Mouse (Mus musculus) splenic B cell, adult 2 months (primary cell): ENCODE measurements around the gene Tenm3.

Experiments used
- DNase-seq: peaks from one replicate; pipeline ENCODE4 v3.0.0-alpha.2; 2011; ENCODE audit warnings: low read depth, low spot score
- H3K27me3 ChIP-seq: 2 replicates; pipeline ENCODE4 v1.6.1; 2012; ENCODE audit warnings: mild to moderate bottlenecking, low read length, moderate library complexity, mixed read lengths; ENCODE audit not compliant: control insufficient read depth, poor library complexity, insufficient read depth, severe bottlenecking
- H3K36me3 ChIP-seq: 2 replicates; pipeline ENCODE4 v1.6.1; 2012; ENCODE audit warnings: mild to moderate bottlenecking, low read length, moderate library complexity, mixed read lengths; ENCODE audit not compliant: control insufficient read depth, poor library complexity, insufficient read depth, severe bottlenecking

Gene Tenm3

DNA sequence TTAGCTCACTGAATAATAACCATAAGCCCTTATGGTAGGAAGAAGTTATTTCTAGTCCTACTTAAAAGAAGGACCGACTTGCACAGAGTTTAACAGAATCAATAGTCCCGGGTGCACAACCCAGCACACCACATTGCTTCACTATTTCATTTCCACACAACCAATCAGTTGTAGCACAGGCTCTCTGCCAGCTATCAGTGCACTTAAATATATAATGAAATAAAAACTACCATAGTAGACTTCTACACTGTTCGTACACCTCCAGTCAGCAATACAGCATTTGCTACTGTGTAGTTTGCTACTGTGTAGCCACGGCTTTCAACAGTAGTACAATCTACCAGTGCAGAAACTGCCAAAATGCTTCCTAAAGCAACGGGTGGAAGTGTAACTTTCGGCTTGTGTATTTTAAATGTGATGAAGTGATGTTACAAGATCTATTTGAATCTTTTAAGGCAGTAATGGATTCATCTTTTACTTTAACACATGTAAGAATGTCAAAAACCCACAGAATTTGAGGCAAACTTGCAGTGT, 353.1 kb downstream of the Tenm3 start:
- H3K27me3 ChIP-seq, result no peaks in the 10 kb centered on the region
- DNase-seq, result no peak
- no peaks in the 10 kb centered on the region for H3K36me3 ChIP-seq

DNA sequence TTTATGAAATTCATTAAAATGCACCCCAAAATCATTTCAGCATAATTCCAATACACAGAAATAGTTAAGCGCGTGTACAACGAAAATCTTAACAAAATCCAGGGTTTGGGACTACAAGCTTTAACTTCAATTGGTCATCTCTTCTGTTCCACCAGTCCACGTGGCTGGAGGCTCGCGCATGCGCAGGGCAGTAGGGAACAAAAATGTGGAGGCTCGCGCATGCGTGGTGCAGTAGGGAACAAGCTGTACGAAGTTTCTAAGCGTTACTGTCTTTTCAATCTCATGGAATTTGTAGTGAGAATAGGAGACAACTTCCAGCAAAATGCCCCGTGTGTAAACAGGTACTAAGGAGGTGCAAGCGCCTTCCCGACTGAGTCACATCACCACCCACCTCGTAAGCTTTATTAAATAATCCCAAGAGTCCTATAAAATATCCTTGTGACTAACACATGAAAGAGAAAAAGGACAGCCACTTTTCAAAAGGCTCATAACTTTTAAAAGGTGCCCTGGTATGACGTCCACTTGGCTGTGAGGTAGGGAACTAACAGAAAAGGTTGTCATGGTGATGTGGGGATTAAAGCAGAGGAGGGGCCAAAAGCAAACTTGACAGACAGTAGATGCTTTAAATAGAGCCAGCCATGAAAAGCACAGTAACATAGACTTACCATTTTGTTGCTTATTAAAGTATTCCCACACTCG, 353.7 kb downstream of the Tenm3 start:
- DNase-seq, result no peak
- Histone ChIP-seq H3K27me3 (no peaks in the 10 kb centered on the region), H3K36me3 (no peaks in the 10 kb centered on the region)

DNA sequence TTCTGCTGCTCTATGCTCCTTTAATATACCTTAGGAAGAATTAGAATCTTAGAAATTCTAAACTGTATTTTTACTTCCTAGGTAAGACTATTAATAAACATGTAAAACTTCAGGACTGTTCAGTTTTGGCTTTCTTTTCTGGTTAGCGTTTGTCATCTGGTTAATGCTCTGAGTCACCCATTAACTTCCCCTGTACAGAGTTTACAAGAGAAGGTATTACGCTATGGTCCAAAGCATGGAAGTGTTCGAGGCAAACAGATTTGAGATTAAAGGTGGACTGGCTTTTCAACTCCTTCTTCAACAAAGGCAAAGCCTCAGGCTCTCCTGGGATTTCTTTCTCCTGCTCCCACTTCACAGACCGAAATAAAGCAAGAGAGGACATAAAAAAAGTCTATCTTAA, 354.3 kb downstream of the Tenm3 start:
- no peaks in the 10 kb centered on the region for H3K27me3 ChIP-seq
- DNase-seq, result no peak

DNA sequence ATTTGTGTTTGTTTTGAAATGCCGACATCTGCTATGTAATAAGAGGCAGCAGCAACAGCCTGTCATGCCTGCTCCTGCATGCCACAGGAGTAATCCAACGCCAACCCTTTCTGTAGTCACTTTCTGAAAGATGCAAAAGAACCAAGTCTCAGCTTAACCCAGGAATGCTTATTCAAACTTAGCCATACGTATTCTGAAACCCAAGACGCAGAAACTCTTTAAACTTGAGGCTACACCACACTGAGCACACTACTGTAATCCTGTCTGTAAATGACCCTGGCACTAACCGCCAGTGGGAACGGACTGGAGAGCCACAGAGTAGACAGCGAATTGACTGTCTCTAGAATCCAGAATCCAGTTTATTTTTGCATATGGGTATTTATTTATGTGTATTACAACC, 354.9 kb downstream of the Tenm3 start:
- DNase-seq, result no peak
- Histone ChIP-seq H3K27me3 (no peaks in the 10 kb centered on the region), H3K36me3 (no peaks in the 10 kb centered on the region)

More for the DNA sequence above, 354.3 kb downstream of the Tenm3 start:
- no peaks in the 10 kb centered on the region for H3K36me3 ChIP-seq

DNA sequence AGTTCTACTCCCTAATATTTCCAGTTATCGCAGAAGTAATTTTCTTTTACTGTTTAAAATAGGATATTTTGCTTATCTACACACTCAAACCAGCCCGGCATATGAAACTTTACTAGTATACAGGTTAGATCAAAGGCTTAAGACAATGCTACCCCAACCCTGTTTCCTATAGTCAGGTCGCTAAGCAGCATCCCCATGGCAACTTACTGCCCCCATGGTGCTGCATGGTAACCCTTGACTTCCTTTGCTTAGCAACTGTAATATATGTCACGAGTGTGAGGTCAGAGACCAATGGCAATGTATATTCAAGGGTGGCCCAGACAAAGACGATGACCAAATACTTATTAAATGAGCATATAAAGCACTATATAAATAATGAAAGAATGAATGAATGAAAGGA, 359.6 kb downstream of the Tenm3 start:
- H3K36me3 ChIP-seq, result no peaks in the 10 kb centered on the region
- no peak for DNase-seq
- H3K27me3 ChIP-seq, result no peaks in the 10 kb centered on the region

DNA sequence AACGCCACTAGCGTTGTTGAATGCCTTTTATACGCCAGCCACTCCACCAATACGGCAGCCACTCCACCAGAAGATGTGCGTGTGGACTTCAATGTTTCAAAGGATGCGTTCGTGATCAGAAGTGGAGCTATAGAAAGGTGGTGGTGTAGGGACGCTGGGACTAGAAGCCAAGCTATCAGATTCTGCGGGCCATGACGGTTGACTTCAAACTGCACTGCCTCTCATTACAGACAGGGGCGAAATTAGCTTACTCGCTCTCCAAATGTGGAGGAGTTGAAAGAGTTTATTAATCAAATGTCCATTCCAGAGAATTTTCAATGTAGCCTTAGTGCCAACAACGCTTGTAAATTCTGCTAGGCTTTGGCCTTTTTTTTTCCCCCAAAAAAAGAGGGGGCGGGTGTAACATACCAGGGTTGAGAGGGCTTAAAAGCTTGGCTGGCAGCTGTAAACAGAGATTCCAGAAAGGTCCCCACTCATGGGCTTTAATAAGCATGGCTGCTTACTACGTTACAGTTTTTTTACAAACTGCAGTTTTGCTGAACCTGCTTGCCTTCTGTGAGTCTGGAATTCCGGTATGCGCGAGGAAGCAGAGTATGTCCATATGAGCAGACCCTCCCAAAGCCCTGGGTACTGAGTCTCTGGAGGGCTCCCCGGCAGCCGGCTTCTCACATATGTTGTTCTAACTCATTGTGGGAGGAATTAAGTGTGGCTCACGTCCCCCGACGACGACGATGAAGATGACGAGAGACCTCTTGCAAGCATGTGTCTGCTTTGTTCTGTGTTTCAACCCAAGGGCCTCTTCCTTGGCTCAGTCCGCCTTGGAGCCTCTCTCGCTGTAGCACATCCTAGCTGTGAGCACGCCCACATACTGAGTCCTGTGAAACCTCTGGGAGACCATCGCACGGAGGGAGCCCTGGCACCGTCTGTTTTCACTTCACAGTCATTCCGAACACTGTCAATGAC, 361.8 kb downstream of the Tenm3 start:
- DNase-seq, result no peak
- no peaks in the 10 kb centered on the region for H3K27me3 ChIP-seq
- no peaks in the 10 kb centered on the region for H3K36me3 ChIP-seq

DNA sequence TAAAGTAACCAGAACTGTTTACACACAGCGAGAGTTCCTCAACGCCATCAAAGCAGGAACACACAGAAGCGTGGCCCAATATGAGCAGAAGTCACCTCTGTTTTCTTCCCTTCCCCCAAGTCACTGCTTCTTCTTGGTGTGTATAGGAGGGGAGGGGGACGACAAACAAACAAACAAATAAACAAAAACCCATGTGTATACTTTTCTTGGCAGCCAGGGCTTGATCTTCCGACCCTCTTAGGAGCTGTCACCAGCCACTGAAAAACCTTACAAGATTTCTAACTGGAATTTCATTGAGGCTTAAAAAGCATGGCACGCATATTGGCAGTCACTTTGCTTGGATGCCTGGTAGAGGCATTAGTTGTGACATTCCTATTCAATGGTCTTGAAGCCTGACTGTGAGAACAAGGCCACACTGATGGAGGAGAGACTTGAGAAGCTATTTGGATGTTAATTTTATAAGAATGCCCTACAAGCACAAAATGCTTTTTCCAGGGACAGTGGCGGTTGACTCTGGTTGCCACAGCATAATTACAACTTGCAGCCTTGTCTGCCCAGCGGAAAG, 366.3 kb downstream of the Tenm3 start:
- Histone ChIP-seq H3K36me3 (no peaks in the 10 kb centered on the region), H3K27me3 (no peaks in the 10 kb centered on the region)
- no peak for DNase-seq

DNA sequence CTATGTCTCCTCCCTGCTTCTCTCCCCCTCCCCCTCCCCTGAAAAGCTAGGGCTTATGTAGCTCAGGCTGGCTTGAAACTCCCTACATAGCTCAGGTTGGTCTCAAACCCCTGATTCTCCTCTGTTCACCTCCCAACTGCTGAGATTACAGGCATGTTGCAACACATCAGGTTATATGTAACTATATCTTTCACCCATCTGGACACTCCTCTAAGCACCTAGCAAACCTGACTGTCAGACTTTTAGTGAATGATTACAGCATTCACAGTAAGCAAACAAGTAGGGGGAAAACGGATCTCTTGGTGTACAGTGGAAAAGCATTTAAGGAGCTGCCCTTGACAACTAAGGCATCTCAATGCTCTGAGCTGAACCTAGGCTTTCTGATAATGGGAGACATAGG, 366.9 kb downstream of the Tenm3 start:
- H3K27me3 ChIP-seq, result no peaks in the 10 kb centered on the region
- H3K36me3 ChIP-seq, result no peaks in the 10 kb centered on the region
- DNase-seq, result no peak

DNA sequence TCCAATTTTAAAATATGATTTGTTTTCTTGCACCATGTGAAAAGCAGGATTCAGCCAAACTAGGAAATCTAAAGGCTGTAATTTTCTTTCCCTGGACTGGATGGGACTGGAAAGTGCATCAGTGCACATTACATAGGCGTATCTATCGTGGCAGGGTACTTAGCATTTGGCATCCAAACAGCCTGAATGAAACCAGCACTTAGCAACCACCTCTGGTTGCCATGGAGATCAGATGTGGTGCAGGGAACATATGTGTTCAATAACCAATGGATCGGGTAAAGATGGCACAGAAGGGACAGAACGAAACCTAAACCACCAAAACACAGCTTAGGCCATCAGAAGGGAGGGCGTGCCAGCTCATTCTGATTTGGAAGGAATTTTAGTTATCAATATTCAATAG, 376.1 kb downstream of the Tenm3 start:
- Histone ChIP-seq H3K36me3 (no peaks in the 10 kb centered on the region), H3K27me3 (no peaks in the 10 kb centered on the region)
- no peak for DNase-seq

DNA sequence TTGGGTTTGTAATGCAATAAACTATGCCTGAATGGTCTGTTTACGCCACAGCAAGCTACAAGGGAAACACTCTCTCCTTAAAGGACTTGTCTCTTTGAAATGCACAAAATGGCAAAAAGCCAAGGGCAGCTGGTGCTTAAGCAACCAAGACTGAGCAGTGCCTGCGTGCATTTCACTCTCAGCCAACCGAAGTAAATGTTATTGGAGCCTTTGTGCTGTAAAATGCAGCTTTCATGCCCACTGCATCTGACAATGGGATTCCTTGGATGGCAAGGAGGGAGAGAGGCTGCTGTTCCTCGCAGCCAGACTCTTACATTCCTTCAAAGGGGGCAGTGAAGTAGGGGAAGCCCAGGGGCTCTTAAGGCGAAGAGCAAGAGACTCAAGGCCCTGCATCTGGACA, 385.4 kb downstream of the Tenm3 start:
- DNase-seq, result no peak
- Histone ChIP-seq H3K27me3 (no peaks in the 10 kb centered on the region), H3K36me3 (no peaks in the 10 kb centered on the region)

DNA sequence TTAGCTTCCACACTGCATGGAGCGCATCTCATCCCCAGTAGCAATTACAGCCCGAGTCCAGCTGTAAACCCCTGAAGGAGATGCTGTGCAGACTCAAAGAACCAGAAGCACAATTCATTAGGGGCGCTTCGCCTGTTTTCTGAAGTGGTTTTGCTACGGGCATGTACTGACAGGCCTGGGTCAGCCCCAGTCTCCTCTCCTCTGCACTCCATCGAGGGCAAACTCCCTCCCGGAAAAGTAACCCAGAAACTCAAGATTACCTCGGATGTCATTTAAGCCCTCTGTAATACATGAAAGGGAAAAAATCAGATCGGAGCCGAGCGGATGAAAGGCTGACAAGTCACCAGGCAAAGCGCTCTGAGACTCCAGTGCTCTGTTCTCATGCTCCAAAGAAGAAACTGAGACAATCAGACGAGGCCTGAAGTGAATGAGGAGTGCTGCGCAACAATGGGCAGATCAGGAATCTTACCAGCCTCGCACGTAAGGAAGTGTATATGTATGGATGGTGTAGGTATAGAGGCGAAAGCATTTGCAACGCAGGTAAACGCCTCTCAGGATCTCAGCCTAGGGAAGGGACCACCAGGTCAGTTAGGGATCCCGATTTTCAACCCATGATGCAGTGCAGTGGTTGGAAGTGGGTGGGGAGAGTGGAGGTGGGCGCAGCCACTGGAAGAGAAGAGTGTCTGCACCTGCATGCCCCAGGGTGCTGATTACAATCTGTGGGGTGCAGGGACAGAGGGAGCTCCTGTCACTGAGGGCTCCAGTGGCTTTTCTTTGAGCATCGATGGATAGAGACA, 387.2 kb downstream of the Tenm3 start:
- H3K27me3 ChIP-seq, result no peaks in the 10 kb centered on the region
- no peak for DNase-seq

DNA sequence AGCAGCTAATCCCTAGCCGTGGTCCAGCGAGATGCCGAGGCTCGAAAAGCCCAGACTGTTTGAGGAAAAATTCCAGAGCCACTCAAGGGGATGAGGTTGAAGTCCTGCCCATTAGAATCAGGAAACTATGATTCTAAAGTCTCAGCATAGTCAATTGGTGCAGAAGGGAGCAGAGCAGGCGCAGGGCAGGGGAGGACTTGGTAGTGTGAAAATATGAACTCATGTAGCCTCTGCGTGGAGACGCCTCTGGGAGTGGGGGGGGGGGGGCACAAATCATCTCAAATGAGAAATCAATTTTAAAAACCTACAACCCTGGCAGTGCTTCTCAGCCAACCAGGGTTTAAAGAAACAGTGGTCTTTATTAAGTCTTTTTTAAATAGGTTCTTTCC, 392.5 kb downstream of the Tenm3 start:
- H3K36me3 ChIP-seq, result no peaks in the 10 kb centered on the region
- H3K27me3 ChIP-seq, result no peaks in the 10 kb centered on the region
- no peak for DNase-seq

More for the DNA sequence above, 387.2 kb downstream of the Tenm3 start:
- no peaks in the 10 kb centered on the region for H3K36me3 ChIP-seq

DNA sequence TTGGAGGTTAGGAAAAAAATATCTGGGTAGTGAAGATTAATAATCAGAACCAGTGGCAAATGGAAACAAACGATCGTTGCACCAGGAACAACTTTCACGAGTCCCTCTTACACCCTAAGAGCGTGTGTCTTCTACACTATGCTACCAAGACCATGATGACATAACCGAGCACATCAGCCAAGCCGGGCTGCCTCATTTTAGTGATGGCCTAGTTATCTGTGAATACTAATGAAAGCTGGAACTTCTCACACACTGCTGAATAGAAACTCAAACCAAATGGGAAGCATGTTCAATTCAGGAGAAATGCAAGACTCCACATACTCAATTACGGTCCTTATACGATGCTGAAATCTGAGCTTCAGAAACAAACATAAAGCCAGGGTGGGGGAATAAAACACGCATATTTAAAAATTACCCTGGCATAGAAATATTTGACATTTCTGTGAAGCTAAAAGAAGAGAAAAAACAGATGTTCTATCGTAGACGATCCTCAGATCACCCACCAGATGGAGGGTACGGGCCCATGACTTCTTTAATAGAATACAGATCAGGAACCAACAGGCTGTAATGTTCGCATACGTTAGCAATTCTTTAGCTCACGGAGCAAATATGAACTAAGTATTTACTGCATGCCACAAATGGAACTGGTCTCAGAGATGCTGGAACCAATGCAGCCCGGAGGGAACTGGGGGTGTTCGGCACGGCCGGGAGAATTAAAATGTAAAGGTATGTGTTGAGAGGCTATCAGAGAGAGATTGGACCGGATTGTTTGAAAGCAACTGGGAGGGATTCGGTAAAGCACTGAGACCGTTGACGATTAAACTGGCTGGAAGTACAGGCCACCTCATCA, 393.1 kb downstream of the Tenm3 start:
- H3K36me3 ChIP-seq, result no peaks in the 10 kb centered on the region
- no peak for DNase-seq
- no peaks in the 10 kb centered on the region for H3K27me3 ChIP-seq

DNA sequence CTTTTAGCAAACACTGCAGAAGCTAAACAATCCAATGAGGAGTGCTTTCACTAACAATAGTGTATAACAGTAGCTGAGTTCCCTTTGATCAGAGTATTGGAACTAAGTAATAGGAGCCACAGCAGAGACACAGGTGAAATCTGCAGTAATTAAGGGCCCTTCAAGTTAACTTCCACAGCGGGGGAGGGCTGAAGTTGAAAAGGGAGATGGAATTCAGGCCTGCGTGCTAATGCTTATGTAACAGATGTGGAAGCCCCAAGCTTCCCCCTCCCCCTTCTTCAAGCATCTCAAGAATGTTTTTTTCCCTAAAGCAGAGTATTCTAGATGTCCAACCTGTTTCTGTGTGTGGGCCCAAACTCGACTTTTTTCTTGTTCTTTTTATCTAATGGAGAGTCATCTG, 394.1 kb downstream of the Tenm3 start:
- Histone ChIP-seq H3K36me3 (no peaks in the 10 kb centered on the region), H3K27me3 (no peaks in the 10 kb centered on the region)
- DNase-seq, result no peak
